ENCODE assay signal across 8 mouse cellular contexts in the genomic region with DNA sequence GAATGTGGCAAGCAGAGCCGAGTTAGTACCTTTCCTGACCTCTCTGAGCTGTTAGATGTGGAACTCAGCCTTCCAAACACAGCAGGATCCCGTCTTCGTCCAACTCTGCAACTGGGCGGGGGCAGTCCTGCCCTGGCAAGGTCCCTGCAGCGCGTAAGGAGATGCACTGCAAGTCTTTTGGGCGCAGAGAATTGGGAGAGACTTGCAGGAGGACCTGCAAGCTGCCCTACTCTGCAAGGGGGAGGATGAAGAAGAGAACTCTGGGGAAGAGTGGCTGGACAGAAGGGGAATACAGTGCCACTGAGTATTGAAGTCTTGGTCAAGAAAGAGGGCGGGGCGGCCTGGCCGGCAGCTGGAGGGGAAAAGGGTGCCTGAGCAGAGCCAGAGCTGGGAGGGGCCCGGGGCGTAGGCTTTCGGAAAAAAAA. TPM values are rescaled to one million over a fixed set of nuclear protein-coding genes. Genes with fewer than 3 reads are reported as not detected.
DNase-seq lines count a peak whose midpoint lies in the region; ATAC-seq lines count a peak whose summit lies in the region.

No protein-coding gene starts in this region.

- H3K27ac ChIP-seq in forebrain, embryonic 13.5 days = no peak overlapping the region
- peak overlapping the region; percentile 61 for H3K27ac ChIP-seq in limb, embryonic 15.5 days
- no peak overlapping the region for H3K27ac ChIP-seq in midbrain, embryonic 14.5 days (replicated peaks; ENCODE audit: low read depth, low read length)

- no peaks in the 10 kb centered on the region for H3K36me3 ChIP-seq in forebrain, embryonic 13.5 days (ENCODE audit: poor library complexity, severe bottlenecking)
- H3K36me3 ChIP-seq in limb, embryonic 15.5 days = no peaks in the 10 kb centered on the region
- H3K36me3 ChIP-seq in midbrain, embryonic 14.5 days (ENCODE audit: control insufficient read depth, insufficient read depth, low read length) = no peaks in the 10 kb centered on the region

- H3K9me3 ChIP-seq in forebrain, embryonic 13.5 days (replicated peaks) = no peaks in the 10 kb centered on the region
- no peaks in the 10 kb centered on the region for H3K9me3 ChIP-seq in limb, embryonic 15.5 days
- H3K9me3 ChIP-seq in midbrain, embryonic 14.5 days (ENCODE audit: control insufficient read depth, low read length) = no peaks in the 10 kb centered on the region

- peaks cover 15% of the 10 kb centered on the region for H3K4me1 ChIP-seq in forebrain, embryonic 13.5 days
- peaks cover 17% of the 10 kb centered on the region for H3K4me1 ChIP-seq in limb, embryonic 15.5 days
- peaks cover 11% of the 10 kb centered on the region; the same call in 1 of the 2 replicates for H3K4me1 ChIP-seq in midbrain, embryonic 14.5 days (ENCODE audit: control insufficient read depth, insufficient read depth, low read length)

- H3K4me2 ChIP-seq in forebrain, embryonic 13.5 days = peak overlapping the region; percentile 61
- peak overlapping the region; percentile 76 for H3K4me2 ChIP-seq in limb, embryonic 15.5 days
- H3K4me2 ChIP-seq in midbrain, embryonic 14.5 days (ENCODE audit: low read length) = peak overlapping the region; percentile 61

- peak overlapping the region; percentile 35 for H3K4me3 ChIP-seq in forebrain, embryonic 13.5 days
- H3K4me3 ChIP-seq in limb, embryonic 15.5 days = peak overlapping the region; percentile 51
- peak overlapping the region; percentile 30 for H3K4me3 ChIP-seq in midbrain, embryonic 14.5 days (replicated peaks; ENCODE audit: low read depth, low read length)

- 2% methylated on average over 13 of the region's 13 CpGs for WGBS in forebrain, embryonic 13.5 days
- 1% methylated on average over 13 of the region's 13 CpGs for WGBS in limb, embryonic 15.5 days
- WGBS in midbrain, embryonic 14.5 days = 2% methylated on average over 13 of the region's 13 CpGs

- peak overlapping the region; percentile 46 for H3K9ac ChIP-seq in forebrain, embryonic 13.5 days
- H3K9ac ChIP-seq in limb, embryonic 15.5 days = peak overlapping the region; percentile 40
- no peak overlapping the region; the same call in 1 of the 2 replicates for H3K9ac ChIP-seq in midbrain, embryonic 14.5 days (replicated peaks; ENCODE audit: low read length)

- ATAC-seq in forebrain, embryonic 13.5 days = peak; percentile 55; the same call in 1 of the 2 replicates
- ATAC-seq in limb, embryonic 15.5 days (ENCODE audit: insufficient number of reproducible peaks, low FRiP score, low TSS enrichment, low read depth) = 0 out of 2 replicates have a peak, but pooled peaks have one; percentile 58
- ATAC-seq in midbrain, embryonic 14.5 days (ENCODE audit: low FRiP score, low TSS enrichment) = 0 out of 2 replicates have a peak, but pooled peaks have one; percentile 37

- 0 out of 2 replicates have a peak, but pooled peaks cover 5% of the 10 kb centered on the region for H3K27me3 ChIP-seq in forebrain, embryonic 13.5 days
- no peaks in the 10 kb centered on the region for H3K27me3 ChIP-seq in limb, embryonic 15.5 days
- H3K27me3 ChIP-seq in midbrain, embryonic 14.5 days (ENCODE audit: control insufficient read depth, insufficient read depth, low read length) = no peaks in the 10 kb centered on the region

- DNase-seq in ES-CJ7 (ENCODE audit: low read depth, low spot score) = peak; percentile 35
- DNase-seq in adrenal gland, postnatal 10 days = peak; percentile 72
- DNase-seq in heart, postnatal 4 days = peak; percentile 63
- DNase-seq in midbrain, embryonic 14.5 days = peak; percentile 30
- peak; percentile 50 to 69 for DNase-seq in urinary bladder, postnatal 36 days (ENCODE audit: low spot score in 2 of 2)
- no peak for DNase-seq in frontal cortex, postnatal 36 days (ENCODE audit: low spot score in 2 of 2)

RNA-seq across cellular contexts. Expression of gene Il15, which starts 0.7 kb away (rescaled TPM):
- total RNA-seq in adrenal gland, postnatal 10 days (2021) = 10 to 100 TPM in 1 of 2 experiments, 1 to 10 TPM in 1; 9.0 to 12.1 TPM
- 1.0 and 1.2 TPM in 2 replicates for polyA plus RNA-seq in forebrain, embryonic 13.5 days (2015; fragmentation: Nextera tagmentation; extraction: Ambion mirVana)
- total RNA-seq in heart, postnatal 4 days (2021) = 1 to 10 TPM; 9.0 to 10.0 TPM
- polyA plus RNA-seq in limb, embryonic 15.5 days (2015; fragmentation: Nextera tagmentation; extraction: Ambion mirVana) = 4.0 and 6.0 TPM in 2 replicates
- polyA plus RNA-seq in midbrain, embryonic 14.5 days (2014; fragmentation: Nextera tagmentation; extraction: Ambion mirVana) = 0.72 and 1.1 TPM in 2 replicates

Comparison
In these comparisons a context has a peak if more than half of its experiments do, and no peak if none do; other contexts are left out.
1. DNase-seq: peak in ES-CJ7 (single experiment), adrenal gland, postnatal 10 days (single experiment), heart, postnatal 4 days (single experiment), midbrain, embryonic 14.5 days (single experiment) and urinary bladder, postnatal 36 days (2 of 2); none in frontal cortex, postnatal 36 days (0 of 2).
2. Peak in every context shown above with its lines, with median percentiles within 50 percentile points of each other: ATAC-seq, H3K4me2 ChIP-seq and H3K4me3 ChIP-seq.